Mouse (Mus musculus) erythroblast, embryonic 14.5 days (primary cell): ENCODE data around the gene Arhgef28.

Experiments
- GATA1 ChIP-seq: IDR thresholded peaks from 2 replicates; pipeline ENCODE4 v1.6.1; 2012; ENCODE audit warnings: low read length, inconsistent platforms, mixed read lengths
- TAL1 ChIP-seq: IDR thresholded peaks from 3 replicates; pipeline ENCODE4 v1.6.1; 2012; ENCODE audit warnings: low read length, inconsistent platforms, mixed read lengths

GRCm38 (mm10) chr13:98140626-98141025 lies 65.6 kb downstream of the Arhgef28 start:
- TF ChIP-seq TAL1 (no peak), GATA1 (no peak)
